Mouse (Mus musculus): ENCODE measurements at regions not wholly inside any gene's neighbourhood (a gene's known extent, or its start where the extent isn't known, plus 50 kb on each side); places are given as distances from the start of the nearest gene placed in this dataset.

GRCm38 (mm10) chr12:42369029-42369577, 882.9 kb upstream of the Lrrn3 start:
- DNase-seq, result no peak

GRCm38 (mm10) chr12:42338996-42339680, 852.9 kb upstream of the Lrrn3 start:
- DNase-seq, result no peak

- no peak for DNase-seq
Measured at GRCm38 (mm10) chr12:42306429-42306828, 820.2 kb upstream of the Lrrn3 start.

GRCm38 (mm10) chr12:42277241-42278032, 791.2 kb upstream of the Lrrn3 start:
- no peak for DNase-seq

GRCm38 (mm10) chr12:42250410-42250809, 764.2 kb upstream of the Lrrn3 start:
- DNase-seq, result no peak

- DNase-seq, result no peak
Measured at GRCm38 (mm10) chr12:42229235-42229634, 743.0 kb upstream of the Lrrn3 start.

- no peak for DNase-seq
Measured at GRCm38 (mm10) chr12:42181646-42182045, 695.4 kb upstream of the Lrrn3 start.

GRCm38 (mm10) chr12:42179947-42180669, 693.9 kb upstream of the Lrrn3 start:
- no peak for DNase-seq

- DNase-seq, result no peak
Measured at GRCm38 (mm10) chr12:42147971-42148370, 661.7 kb upstream of the Lrrn3 start.

- no peak for DNase-seq
Measured at GRCm38 (mm10) chr12:42138694-42139442, 652.6 kb upstream of the Lrrn3 start.

- no peak for DNase-seq
Measured at GRCm38 (mm10) chr12:42138177-42138576, 651.9 kb upstream of the Lrrn3 start.

- DNase-seq, result no peak
Measured at GRCm38 (mm10) chr12:42137764-42138163, 651.5 kb upstream of the Lrrn3 start.

GRCm38 (mm10) chr12:42100189-42100588, 614.0 kb upstream of the Lrrn3 start:
- DNase-seq, result no peak

GRCm38 (mm10) chr12:42070401-42070800, 584.2 kb upstream of the Lrrn3 start:
- DNase-seq, result peak in 1 of 2 experiments; percentile 3

- no peak for DNase-seq
Measured at GRCm38 (mm10) chr12:42063745-42064144, 577.5 kb upstream of the Lrrn3 start.

- DNase-seq, result peak; percentile 35 to 52
Measured at GRCm38 (mm10) chr12:42049056-42049455, 562.8 kb upstream of the Lrrn3 start.

- DNase-seq, result peak; percentile 13
Measured at GRCm38 (mm10) chr12:42027874-42028273, 541.6 kb upstream of the Lrrn3 start.

GRCm38 (mm10) chr12:42017506-42017905, 531.3 kb upstream of the Lrrn3 start:
- no peak for DNase-seq

- DNase-seq, result no peak
Measured at GRCm38 (mm10) chr12:42008827-42009383, 522.7 kb upstream of the Lrrn3 start.

GRCm38 (mm10) chr12:42006912-42007311, 520.7 kb upstream of the Lrrn3 start:
- no peak for DNase-seq
